Mouse (Mus musculus) intestine, embryonic 14.5 days (tissue): Measurements from ENCODE around the gene Gpx1. TPM values are rescaled to one million over a fixed set of nuclear protein-coding genes. Genes with fewer than 3 reads are reported as not detected.

Source experiments
- polyA plus RNA-seq: library from polyadenylated mRNA; unstranded; fragments of >200 nt; fragmentation: Nextera tagmentation; extraction: Ambion mirVana; gene quantifications from 2 replicates; pipeline ENCODE4 v1.2.1, GENCODE M21; 2014

The Gpx1 gene
- polyA plus RNA-seq, 1 experiment from 2014 or later = 815 TPM

Other genes with a start within 250 kb of the Gpx1 start
- gene Apeh, start 244.3 kb upstream of the Gpx1 start, polyA plus RNA-seq = 57.7 and 61.1 TPM in 2 replicates
- 4.1 and 4.6 TPM in 2 replicates for gene Bsn, start 148.5 kb upstream of the Gpx1 start, polyA plus RNA-seq
- gene Dag1, start 74.9 kb upstream of the Gpx1 start, polyA plus RNA-seq = 71.7 and 75.6 TPM in 2 replicates
- 38.9 and 41.2 TPM in 2 replicates for gene Nicn1, start 48.5 kb upstream of the Gpx1 start, polyA plus RNA-seq
- 23.0 and 24.2 TPM in 2 replicates for gene Amt, start 42.0 kb upstream of the Gpx1 start, polyA plus RNA-seq
- 281 and 309 TPM in 2 replicates for gene Rhoa, start 32.8 kb upstream of the Gpx1 start, polyA plus RNA-seq
- gene Tcta, start 32.7 kb upstream of the Gpx1 start, polyA plus RNA-seq = 27.5 and 30.4 TPM in 2 replicates
- 103 and 114 TPM in 2 replicates for gene Usp4, start 8.9 kb downstream of the Gpx1 start, polyA plus RNA-seq
- gene 1700102P08Rik, start 53.9 kb downstream of the Gpx1 start, polyA plus RNA-seq = 0.55 and 0.66 TPM in 2 replicates
- 1.5 and 1.7 TPM in 2 replicates for gene Ccdc36, start 89.6 kb downstream of the Gpx1 start, polyA plus RNA-seq
- not detected in 2 replicates for gene BC048562, start 97.6 kb downstream of the Gpx1 start, polyA plus RNA-seq
- gene Ccdc71, start 121.6 kb downstream of the Gpx1 start, polyA plus RNA-seq = 43.9 and 49.7 TPM in 2 replicates
- gene Klhdc8b, start 122.7 kb downstream of the Gpx1 start, polyA plus RNA-seq = 59.9 and 60.7 TPM in 2 replicates
- 32.3 and 33.7 TPM in 2 replicates for gene Lamb2, start 140.8 kb downstream of the Gpx1 start, polyA plus RNA-seq
- gene Usp19, start 151.7 kb downstream of the Gpx1 start, polyA plus RNA-seq = 51.6 and 53.5 TPM in 2 replicates
- 119 and 128 TPM in 2 replicates for gene Qars, start 168.8 kb downstream of the Gpx1 start, polyA plus RNA-seq
- gene Qrich1, start 177.9 kb downstream of the Gpx1 start, polyA plus RNA-seq = 122 and 133 TPM in 2 replicates
- 226 and 246 TPM in 2 replicates for gene Impdh2, start 221.4 kb downstream of the Gpx1 start, polyA plus RNA-seq
- gene Ndufaf3, start 228.5 kb downstream of the Gpx1 start, polyA plus RNA-seq = 37.0 and 39.8 TPM in 2 replicates
- 127 and 146 TPM in 2 replicates for gene Dalrd3, start 231.0 kb downstream of the Gpx1 start, polyA plus RNA-seq
- 82.0 and 95.0 TPM in 2 replicates for gene Wdr6, start 239.8 kb downstream of the Gpx1 start, polyA plus RNA-seq